Mouse (Mus musculus) adipocyte (in vitro differentiated cells): ENCODE results near the gene Pomt2.

Experiments used
- DNase-seq: peaks from one replicate; pipeline ENCODE4 v3.0.0-alpha.2; 2016; ENCODE audit warnings: low spot score

Gene Pomt2

GRCm38 (mm10) chr12:87147395-87148089 is at the start of gene Pomt2:
TSS of gene Pomt2 (minus strand) at chr12:87147968.
- peak; percentile 96 for DNase-seq

GRCm38 (mm10) chr12:87196310-87196709 is 48.5 kb upstream of the Pomt2 start:
- DNase-seq, result no peak

DNA sequence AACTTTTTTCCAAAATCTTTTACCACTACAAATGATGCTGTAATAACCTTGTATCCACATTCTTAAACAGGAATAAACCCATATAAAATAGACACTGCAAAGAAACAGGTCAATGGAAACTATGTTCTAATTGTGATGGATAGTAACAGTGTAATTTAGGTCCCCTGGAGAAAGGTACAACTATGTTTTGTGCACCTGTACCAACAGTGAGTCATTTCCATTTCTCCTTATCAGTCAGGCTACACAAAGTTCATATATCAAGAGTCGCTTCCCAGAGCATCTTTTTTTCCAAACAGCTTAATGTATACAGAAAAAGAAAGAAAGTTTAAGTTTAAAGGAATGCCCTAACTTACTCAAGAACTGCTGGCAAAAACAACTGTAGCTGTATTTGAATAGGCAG is 47.3 kb upstream of the Pomt2 start:
- DNase-seq, result no peak

DNA sequence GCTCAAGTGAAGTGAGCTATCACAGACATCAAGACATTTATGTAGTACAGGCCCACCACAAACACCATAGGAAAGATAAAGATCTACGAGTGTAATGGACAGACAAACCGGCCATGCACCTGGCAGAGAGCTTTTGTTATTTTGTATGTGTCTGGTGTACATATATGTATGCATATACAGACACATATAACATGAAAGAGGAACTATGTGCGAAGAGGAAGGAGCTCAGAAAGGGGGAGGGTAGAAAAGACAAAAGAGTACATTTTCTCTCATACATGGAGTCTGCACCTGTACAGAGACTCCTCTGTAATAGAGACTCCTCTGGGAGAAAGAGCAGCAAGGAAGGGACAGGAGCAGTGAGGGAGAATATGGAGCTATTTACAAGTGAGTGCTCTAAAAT is 45.2 kb upstream of the Pomt2 start:
- DNase-seq, result no peak

GRCm38 (mm10) chr12:87177631-87178030 is 29.9 kb upstream of the Pomt2 start:
- no peak for DNase-seq

- peak; percentile 59 for DNase-seq
Measured at GRCm38 (mm10) chr12:87175194-87175946, 27.6 kb upstream of the Pomt2 start.

GRCm38 (mm10) chr12:87160815-87161214 is 13.0 kb upstream of the Pomt2 start:
- DNase-seq, result no peak

- DNase-seq, result no peak
Measured at GRCm38 (mm10) chr12:87160310-87160709, 12.5 kb upstream of the Pomt2 start.

- no peak for DNase-seq
Measured at GRCm38 (mm10) chr12:87158099-87158498, 10.3 kb upstream of the Pomt2 start.

DNA sequence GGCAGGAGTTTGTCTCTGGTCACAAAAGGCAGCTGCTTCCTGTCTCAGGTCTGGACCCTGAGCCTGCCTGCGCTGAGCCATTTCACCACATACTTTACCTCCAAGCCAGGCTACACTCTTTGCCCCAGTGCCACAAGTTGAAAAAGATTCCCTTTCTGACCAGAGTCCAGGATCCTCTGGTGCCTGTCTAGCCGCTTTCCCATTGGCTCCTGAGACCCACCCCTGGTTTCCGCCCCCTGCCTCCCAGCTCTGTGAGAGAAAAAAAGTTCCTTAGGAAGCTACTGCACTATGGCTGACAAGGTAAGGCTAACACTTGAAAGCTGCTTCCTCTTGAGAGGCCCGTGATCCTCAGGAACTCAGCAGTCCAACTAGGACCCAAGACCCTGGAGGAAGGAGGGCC is 9.6 kb upstream of the Pomt2 start:
- peak; percentile 79 for DNase-seq

- peak; percentile 76 for DNase-seq
Measured at GRCm38 (mm10) chr12:87154448-87154847, 6.7 kb upstream of the Pomt2 start.

- no peak for DNase-seq
Measured at GRCm38 (mm10) chr12:87149471-87149870, 1.7 kb upstream of the Pomt2 start.

- no peak for DNase-seq
Measured at GRCm38 (mm10) chr12:87148136-87148535, 368 bp upstream of the Pomt2 start.

DNA sequence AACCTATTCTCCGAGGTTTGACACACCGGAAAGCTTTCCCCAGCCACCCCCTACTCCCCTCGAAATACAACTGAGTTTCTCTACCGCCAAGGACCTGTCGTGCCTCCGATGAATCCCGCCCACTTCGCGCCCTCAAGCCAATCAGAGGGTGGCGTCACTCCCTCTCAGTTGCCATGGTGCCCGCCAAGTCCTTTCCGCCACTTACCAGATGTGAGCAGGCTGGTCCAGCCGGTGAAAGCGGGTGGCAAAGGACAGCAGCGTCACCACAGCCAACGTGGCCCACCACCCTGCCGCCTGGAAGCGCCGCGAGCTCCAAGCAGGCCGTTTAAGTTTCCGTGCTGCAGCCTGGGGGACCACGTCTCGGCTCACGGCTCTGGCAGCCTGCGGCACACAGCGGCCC is 802 bp downstream of the Pomt2 start, which contains the start of gene Gstz1:
Gene Gstz1 (plus strand): TSS at position 200 of the 400 bp plus-strand sequence.
- peak; percentile 93 for DNase-seq

DNA sequence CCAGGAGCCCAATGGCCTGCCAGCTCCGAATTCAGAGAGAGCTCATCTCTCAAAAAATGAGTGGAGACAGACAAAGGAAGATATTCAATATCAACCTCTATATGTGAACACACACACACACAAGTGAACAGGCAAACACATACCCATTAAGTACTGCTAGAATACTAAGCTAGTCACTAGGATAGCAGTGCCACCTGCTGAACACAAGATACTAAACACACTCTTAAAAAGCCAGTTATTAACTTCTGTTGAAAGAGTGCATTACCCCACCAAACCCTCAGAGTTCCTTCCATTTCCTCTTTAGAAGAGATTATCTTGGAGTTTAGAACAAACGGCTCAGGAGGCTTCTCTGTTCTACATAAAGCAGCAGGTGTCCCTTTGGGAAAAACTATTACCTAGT is 5.6 kb downstream of the Pomt2 start:
- DNase-seq, result no peak

DNA sequence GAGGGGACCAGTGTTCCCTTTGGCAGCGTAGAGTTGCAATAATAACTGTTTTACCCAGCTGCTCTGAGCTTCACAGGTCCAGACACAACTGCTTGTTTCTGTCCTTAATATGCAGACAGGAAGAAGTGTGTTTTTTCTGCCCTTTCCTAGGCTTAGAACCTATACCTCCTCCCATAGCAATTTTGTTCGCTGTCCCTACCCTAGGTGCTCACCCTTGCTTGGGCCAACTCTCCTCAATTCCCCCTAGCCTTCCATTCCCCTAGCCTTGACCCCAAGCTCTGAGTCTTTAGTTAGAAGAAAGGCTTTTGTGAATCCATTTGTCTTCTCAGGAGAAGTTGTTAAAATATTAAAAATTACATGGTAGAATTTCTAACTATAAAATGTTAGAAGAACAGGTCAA is 9.0 kb downstream of the Pomt2 start:
- DNase-seq, result no peak

DNA sequence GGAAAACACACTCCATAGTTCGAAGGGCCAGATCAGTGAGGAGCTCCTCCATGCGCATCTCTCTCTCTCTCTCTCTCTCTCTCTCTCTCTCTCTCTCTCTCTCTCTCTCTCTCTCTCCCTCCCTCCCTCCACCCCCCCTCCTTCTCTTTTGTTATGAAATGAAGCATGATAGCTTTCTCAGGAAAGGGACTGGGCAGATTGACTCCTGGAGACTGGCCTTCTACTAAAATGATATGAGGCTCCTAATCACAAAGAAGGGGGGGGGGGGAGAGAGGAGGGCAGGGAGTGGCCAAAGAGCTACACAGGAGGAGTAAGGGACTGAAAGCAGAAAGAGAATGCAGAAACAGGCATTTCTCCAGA is 9.4 kb downstream of the Pomt2 start:
- DNase-seq, result no peak

GRCm38 (mm10) chr12:87137439-87138341 is 10.1 kb downstream of the Pomt2 start:
- no peak for DNase-seq

DNA sequence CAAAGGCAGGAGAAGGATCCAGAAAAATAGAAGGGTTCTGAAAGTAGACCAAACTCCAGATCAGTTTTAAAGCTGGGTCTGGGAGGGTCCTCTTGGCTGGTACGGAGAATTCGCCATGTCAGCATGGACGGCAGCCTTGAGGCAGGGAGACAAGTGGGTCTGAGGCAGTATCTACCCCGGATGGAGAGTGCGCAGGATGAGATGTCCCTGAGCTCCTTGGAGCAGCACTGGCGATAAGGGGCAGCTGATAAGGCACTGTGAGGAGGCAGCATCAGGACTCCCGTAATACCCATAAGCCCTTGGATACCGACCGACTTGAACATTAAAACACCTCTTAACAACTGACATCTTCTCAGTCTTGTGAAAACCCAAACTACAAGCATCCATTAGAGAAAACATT is 15.0 kb downstream of the Pomt2 start:
- DNase-seq, result no peak

DNA sequence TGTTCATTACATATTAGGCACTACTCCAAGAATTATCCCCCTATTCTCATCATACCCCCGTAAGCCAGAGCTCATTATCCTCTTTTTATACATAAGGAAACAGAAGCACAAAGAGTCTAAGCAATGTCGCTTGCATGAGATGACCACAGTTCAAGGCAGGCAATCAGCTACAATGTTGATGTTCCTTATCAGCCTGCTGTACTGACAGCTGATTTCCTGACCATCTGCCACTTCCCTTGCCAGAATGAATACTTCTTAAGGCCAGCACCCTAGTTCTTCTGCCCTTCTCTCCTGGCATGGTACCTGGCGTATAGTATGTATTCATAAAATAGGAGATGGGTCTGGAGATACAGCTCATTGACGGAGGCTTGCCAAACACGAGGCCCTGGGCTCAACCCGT is 15.6 kb downstream of the Pomt2 start:
- DNase-seq, result no peak

DNA sequence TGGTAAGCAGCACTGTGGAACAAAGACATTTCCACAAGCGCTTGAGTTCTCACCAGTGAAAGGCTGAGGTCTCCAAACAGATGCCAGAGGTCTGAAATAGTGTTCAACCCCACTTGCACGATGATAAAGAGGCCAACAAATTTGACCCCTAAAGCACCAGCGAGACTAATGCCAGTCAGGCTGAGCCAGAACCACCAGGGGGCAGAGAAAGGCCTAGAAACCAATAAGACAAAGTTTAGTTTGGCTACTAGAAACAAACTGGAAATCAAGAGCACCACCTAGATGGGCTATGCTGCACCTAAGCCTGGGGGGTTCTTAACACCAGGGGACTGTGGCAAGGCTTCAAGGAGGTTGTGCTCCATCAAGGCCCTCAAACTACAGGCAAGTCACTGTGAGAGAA is 16.1 kb downstream of the Pomt2 start:
- peak; percentile 60 for DNase-seq

DNA sequence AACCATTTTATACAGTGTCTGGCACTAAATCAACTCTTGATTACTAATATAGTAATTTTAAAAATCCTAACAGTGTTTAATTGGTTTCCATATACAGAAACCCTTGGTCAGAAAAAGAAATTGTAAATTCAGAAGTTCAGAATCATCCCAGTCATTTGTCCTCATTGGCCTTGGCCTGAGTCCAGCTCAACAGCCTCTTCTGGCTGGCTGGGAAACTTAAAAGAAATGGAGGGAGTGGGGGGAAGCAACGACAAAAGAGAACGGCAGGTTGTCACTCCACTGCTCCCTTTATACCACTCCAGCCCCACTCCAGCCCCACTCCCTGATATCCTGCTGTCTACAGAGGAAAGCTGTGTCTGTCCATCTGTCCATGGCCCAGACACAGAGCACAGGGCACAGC is 16.6 kb downstream of the Pomt2 start:
- no peak for DNase-seq

DNA sequence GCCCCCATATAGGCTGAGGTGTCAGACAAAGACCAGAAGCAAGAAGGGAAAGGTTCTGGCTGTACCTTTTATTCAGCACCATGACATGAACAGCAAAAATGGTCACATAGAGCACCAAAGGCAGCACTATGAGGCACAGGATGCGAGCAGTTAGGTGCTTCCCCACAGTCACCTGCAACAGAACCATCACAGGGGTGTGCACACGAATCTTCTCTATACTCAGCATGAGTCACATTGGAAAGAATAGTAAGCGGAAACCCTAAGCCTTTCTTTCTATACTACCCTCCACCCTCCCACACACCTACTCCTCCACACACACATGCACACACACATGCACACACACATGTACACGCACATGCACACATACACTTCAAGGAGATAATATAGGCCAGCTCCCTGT is 17.5 kb downstream of the Pomt2 start:
- DNase-seq, result no peak
